Mouse (Mus musculus): Measurements from ENCODE around the gene Lrrc66. TPM values are rescaled to one million over a fixed set of nuclear protein-coding genes. Genes with fewer than 3 reads are reported as not detected.

Gene Lrrc66
- polyA plus RNA-seq, 1 experiment from 2014 or later: 2.6 TPM

Other genes with a start within 250 kb of the Lrrc66 start
- gene Cwh43, start 226.5 kb downstream of the Lrrc66 start, polyA plus RNA-seq (2015; fragmentation: Nextera tagmentation; extraction: Ambion mirVana): 5.4 and 5.6 TPM in 2 replicates
- gene Dcun1d4, start 151.5 kb downstream of the Lrrc66 start, polyA plus RNA-seq (2015; fragmentation: Nextera tagmentation; extraction: Ambion mirVana): 19.3 and 20.7 TPM in 2 replicates
- gene Sgcb, start 15.3 kb upstream of the Lrrc66 start, polyA plus RNA-seq (2015; fragmentation: Nextera tagmentation; extraction: Ambion mirVana): 30.1 and 32.1 TPM in 2 replicates
- 0.35 and 0.44 TPM in 2 replicates for gene Spata18, start 18.9 kb upstream of the Lrrc66 start, polyA plus RNA-seq (2015; fragmentation: Nextera tagmentation; extraction: Ambion mirVana)